Mouse (Mus musculus) kidney, embryonic 14.5 days (tissue): ENCODE results near the gene Ttll6. TPM values are rescaled to one million over a fixed set of nuclear protein-coding genes. Genes with fewer than 3 reads are reported as not detected.
"Not testable (repeated sequence)": the region's sequence is repeated elsewhere in the genome, so short reads cannot be mapped to it uniquely, and the experiment has no call there.

Source experiments
- ATAC-seq: fragments of 200-750 bp; cut with Nextera tagmentation; 2 replicates; pipeline ENCODE4 v1.8.0; 2017; ENCODE audit warnings: moderate number of reproducible peaks, mild to moderate bottlenecking, moderate TSS enrichment, moderate library complexity; ENCODE audit not compliant: low FRiP score, low TSS enrichment
- H3K27ac ChIP-seq: fragments of 300-500 bp; sonication (generic); 2 replicates; pipeline ENCODE4 v1.5.1; 2014; ENCODE audit warnings: low read depth, mild to moderate bottlenecking, low read length, moderate library complexity, mixed read lengths
- H3K27me3 ChIP-seq: fragments of 300-500 bp; sonication (generic); 2 replicates; pipeline ENCODE4 v1.6.1; 2014; ENCODE audit warnings: mild to moderate bottlenecking, low read length; ENCODE audit not compliant: control insufficient read depth, insufficient read depth
- H3K36me3 ChIP-seq: fragments of 300-500 bp; sonication (generic); 2 replicates; pipeline ENCODE4 v1.6.1; 2014; ENCODE audit warnings: low read length, mixed read lengths; ENCODE audit not compliant: control insufficient read depth, insufficient read depth
- H3K4me1 ChIP-seq: fragments of 300-500 bp; sonication (generic); 2 replicates; pipeline ENCODE4 v1.6.1; 2014; ENCODE audit warnings: low read length, mixed read lengths; ENCODE audit not compliant: control insufficient read depth, insufficient read depth
- H3K4me2 ChIP-seq: fragments of 300-500 bp; sonication (generic); replicated peaks from 2 replicates; pipeline ENCODE4 v1.6.1; 2014; ENCODE audit warnings: low read depth, mild to moderate bottlenecking, low read length
- H3K4me3 ChIP-seq: fragments of 300-500 bp; sonication (generic); 2 replicates; pipeline ENCODE4 v1.5.1; 2014; ENCODE audit warnings: mild to moderate bottlenecking, low read length
- H3K9ac ChIP-seq: fragments of 300-500 bp; sonication (generic); 2 replicates; pipeline ENCODE4 v1.6.1; 2014; ENCODE audit warnings: low read depth, mild to moderate bottlenecking, low read length, moderate library complexity
- H3K9me3 ChIP-seq: fragments of 300-500 bp; sonication (generic); 2 replicates; pipeline ENCODE4 v1.6.1; 2016; ENCODE audit warnings: low read length; ENCODE audit not compliant: control insufficient read depth
- WGBS: fragments of 180-500 bp; shearing (Covaris S2); extraction: QIAGEN DNeasy Blood & Tissue Kit; methylation state at CpG from one replicate; pipeline ENCODE4 v1.1.7; 2014; 5-methylcytosine and 5-hydroxymethylcytosine counted together
- polyA plus RNA-seq: library from polyadenylated mRNA; unstranded; fragments of >200 nt; fragmentation: Nextera tagmentation; extraction: Ambion mirVana; gene quantifications from 2 replicates; pipeline ENCODE4 v1.2.1, GENCODE M21; 2014

The Ttll6 gene
- polyA plus RNA-seq, 1 experiment from 2014 or later, result not detected

DNA sequence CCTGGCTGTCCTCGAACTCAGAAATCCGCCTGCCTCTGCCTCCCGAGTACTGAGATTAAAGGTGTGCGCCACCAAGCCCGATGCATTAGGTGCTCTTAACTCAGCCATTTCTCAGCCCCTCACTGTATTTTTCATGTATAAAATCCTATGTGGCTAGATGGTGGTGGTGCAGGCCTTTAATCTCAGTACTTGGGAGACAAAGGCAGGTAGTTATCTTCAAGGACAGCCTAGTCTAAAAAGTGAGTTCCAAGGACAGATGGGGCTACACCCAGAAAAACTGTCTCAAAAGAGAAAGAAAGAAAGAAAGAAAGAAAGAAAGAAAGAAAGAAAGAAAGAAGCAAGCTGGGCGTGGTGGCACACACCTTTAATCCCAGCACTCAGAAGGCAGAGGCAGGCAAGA, 18.2 kb upstream of the Ttll6 start:
- WGBS, result 91% methylated on average over 6 of the region's 6 CpGs
- no peaks in the 10 kb centered on the region for H3K27me3 ChIP-seq
- no peak overlapping the region for H3K4me3 ChIP-seq
- no peak overlapping the region for H3K27ac ChIP-seq
- H3K9ac ChIP-seq, result no peak overlapping the region
- no peak for ATAC-seq
- no peaks in the 10 kb centered on the region for H3K36me3 ChIP-seq
- H3K4me1 ChIP-seq, result no peaks in the 10 kb centered on the region
- H3K9me3 ChIP-seq, result no peaks in the 10 kb centered on the region
- H3K4me2 ChIP-seq, result no peak overlapping the region

DNA sequence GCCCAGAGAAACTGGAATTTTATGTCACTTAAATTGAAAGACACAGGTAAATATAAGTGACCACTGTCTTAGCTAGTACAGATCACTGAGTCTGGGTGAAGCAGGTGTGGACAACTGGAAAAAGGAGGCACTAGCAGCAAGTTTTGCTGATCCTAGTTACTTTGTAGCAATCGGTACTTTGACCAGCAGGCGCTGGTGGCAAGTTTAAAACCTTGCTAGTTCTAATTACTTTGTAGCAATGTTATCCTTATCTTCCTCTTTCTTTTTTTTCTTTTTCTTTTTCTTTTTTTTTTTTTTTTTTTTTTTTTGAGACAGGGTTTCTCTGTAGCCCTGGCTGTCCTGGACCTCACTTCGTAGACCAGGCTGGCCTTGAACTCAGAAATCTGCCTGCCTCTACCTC, 17.5 kb upstream of the Ttll6 start:
- Histone ChIP-seq H3K4me2 (no peak overlapping the region), H3K36me3 (no peaks in the 10 kb centered on the region), H3K4me3 (no peak overlapping the region), H3K9me3 (no peaks in the 10 kb centered on the region), H3K27ac (no peak overlapping the region), H3K4me1 (no peaks in the 10 kb centered on the region), H3K27me3 (no peaks in the 10 kb centered on the region), H3K9ac (no peak overlapping the region)
- 88% methylated on average over 3 of the region's 3 CpGs for WGBS
- no peak for ATAC-seq

DNA sequence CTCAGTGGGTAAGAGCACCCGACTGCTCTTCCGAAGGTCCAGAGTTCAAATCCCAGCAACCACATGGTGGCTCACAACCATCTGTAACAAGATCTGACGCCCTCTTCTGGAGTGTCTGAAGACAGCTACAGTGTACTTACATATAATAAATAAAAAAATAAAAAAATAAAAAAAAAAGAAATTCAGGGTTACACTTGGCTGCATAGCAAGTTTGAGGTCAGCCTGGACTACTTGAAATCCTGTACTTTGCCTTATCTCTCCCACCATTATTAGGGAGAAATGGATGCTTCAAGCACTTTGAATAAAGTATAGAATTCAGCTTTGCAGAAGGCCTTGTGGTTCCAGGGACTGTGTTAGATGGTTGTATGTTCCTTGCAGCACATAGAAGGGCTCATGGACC, 16.7 kb upstream of the Ttll6 start:
- not testable (repeated sequence) for H3K36me3 ChIP-seq, H3K4me3 ChIP-seq, H3K27ac ChIP-seq, ATAC-seq, H3K9me3 ChIP-seq, H3K9ac ChIP-seq, H3K4me1 ChIP-seq, H3K4me2 ChIP-seq, H3K27me3 ChIP-seq
- 81% methylated on average over 3 of the region's 3 CpGs for WGBS

DNA sequence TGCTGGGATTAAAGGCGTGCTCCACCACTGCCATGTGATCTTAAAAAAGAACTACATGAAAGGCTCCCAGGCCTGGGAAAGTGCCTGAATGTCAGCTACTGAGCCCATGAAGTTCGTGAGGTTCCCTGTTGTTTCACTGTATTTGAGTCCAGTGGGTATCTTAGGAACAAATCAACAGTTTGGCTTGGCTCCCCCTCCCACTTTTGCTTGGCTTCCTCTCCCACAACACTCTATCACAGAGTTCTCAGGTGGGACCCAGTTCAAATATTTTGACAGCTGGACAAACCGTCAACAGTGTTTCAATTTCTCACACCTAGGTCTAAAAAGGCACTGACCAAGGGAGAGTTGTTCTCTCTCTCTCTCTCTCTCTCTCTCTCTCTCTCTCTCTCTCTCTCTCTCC, 14.2 kb upstream of the Ttll6 start:
- Histone ChIP-seq H3K27ac (no peak overlapping the region), H3K27me3 (peaks cover 17% of the 10 kb centered on the region; the same call in 1 of the 2 replicates), H3K9ac (no peak overlapping the region), H3K4me1 (no peaks in the 10 kb centered on the region), H3K4me3 (no peak overlapping the region), H3K36me3 (no peaks in the 10 kb centered on the region), H3K9me3 (no peaks in the 10 kb centered on the region), H3K4me2 (no peak overlapping the region)
- WGBS, result 64% methylated on average over 3 of the region's 3 CpGs
- ATAC-seq, result no peak

DNA sequence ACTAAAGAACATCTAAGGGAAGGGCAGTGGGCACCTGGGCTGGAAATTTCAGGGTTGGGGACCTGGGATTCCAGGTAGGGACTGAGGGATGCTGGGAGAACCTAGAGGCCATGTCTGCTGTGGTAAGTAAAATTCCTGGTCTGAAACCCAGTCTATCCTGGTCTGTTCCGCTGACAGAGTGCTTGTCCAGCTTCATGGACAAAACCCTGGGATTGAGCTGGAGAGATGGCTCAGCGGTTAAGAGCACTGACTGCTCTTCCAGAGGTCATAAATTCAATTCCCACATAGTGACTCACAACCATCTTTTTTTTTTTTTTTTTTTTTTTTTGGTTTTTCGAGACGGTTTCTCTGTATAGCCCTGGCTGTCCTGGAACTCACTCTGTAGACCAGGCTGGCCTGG, 10.8 kb upstream of the Ttll6 start:
- WGBS, result 78% methylated on average over 4 of the region's 4 CpGs
- not testable (repeated sequence) for H3K9ac ChIP-seq, H3K36me3 ChIP-seq, H3K4me2 ChIP-seq, H3K4me3 ChIP-seq, H3K9me3 ChIP-seq, H3K4me1 ChIP-seq, ATAC-seq, H3K27ac ChIP-seq
- H3K27me3 ChIP-seq, result peaks cover 37% of the 10 kb centered on the region

DNA sequence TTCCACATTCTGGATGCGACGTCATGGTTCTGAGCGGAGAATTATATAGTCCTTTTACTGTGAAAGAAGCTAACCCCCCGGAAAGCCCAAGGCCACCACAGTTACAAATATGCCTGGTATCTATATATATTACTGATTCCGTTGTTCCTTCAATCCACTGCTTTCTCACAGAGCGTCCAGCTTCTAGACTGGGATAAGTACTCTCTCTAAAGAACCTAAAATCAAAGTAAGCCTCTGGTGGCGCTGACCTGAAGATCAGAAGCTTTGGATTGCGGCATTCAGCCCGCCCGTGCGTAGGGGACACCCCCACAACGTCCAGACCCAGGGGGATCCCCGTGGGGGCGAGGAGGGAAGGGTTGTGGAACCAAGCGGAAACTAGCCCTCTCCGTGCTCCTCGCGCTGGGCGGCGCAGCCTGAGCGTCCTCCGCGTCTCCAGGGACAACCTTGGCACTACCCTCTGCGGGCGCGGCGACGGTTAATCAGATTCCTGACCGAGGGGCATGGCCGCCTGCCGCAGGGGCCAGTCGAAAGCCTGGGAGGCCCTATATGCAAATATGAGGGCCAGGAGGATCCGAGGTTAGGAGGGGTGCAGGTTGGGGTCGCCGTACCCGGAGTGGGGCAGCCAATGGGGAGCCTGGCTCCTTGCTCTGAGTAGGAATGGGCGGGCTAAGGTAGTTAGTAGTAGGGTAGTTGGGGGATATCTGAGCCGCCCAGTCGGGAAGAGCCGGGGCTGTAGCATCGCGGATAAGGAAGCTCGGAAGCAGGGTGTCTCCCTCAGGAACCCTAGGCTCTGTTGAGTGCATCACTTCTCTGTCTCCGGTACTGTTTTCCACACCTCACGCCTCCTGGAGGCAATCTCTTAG, 9.3 kb upstream of the Ttll6 start:
- Histone ChIP-seq H3K9me3 (no peaks in the 10 kb centered on the region), H3K9ac (peak overlapping the region; percentile 38; the same call in 1 of the 2 replicates), H3K4me1 (no peaks in the 10 kb centered on the region), H3K36me3 (no peaks in the 10 kb centered on the region), H3K4me3 (peak overlapping the region; percentile 34), H3K27ac (no peak overlapping the region), H3K4me2 (peak overlapping the region; percentile 73), H3K27me3 (peaks cover 37% of the 10 kb centered on the region)
- ATAC-seq, result peak; percentile 68
- 2% methylated on average over 45 of the region's 45 CpGs for WGBS

DNA sequence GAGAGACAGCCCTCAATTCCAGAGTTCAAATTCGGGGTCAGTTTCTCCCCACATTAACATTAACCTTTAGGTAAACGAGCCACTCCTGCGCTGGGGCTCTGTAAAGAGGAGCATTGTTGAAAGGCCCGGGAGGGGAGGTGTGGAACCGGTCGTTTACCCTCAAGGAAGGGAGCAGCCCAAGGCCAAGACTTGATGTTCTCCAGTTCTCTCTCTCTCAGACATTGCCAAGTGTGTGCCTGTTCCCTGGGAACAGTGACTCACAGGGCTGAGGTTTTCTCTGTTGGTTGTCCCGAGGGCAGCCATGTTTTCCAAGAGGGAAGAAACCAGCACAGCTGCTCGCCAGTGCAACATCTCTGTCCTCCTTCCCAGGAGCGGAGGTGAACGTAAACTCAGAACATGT, 3.0 kb upstream of the Ttll6 start:
- H3K9me3 ChIP-seq, result no peaks in the 10 kb centered on the region
- H3K4me3 ChIP-seq, result no peak overlapping the region
- no peak overlapping the region for H3K4me2 ChIP-seq
- H3K36me3 ChIP-seq, result no peaks in the 10 kb centered on the region
- H3K9ac ChIP-seq, result no peak overlapping the region
- no peak for ATAC-seq
- H3K27ac ChIP-seq, result no peak overlapping the region
- H3K4me1 ChIP-seq, result no peaks in the 10 kb centered on the region
- peaks cover 14% of the 10 kb centered on the region for H3K27me3 ChIP-seq
- 50% methylated on average over 10 of the region's 10 CpGs for WGBS

DNA sequence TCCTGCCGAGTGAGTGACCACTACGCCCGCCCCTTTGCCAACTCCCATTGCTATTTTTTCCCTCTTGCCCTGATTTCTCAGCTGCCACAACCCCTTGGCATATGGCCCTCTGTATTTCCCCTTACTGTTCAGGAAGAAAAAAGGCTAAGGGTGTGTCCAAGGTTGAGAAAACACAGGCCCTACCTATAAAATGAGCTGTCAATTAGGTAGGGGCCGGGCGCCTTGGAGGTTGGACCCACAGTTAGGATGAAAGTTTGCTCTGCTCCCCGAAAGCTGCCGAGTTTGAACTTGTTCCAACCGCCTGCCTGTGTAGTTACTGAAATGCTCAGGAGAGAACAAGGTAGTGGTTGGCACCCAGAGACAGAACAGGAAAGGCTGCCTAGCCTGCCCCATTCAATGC, 2.3 kb downstream of the Ttll6 start:
- no peak for ATAC-seq
- 88% methylated on average over 8 of the region's 8 CpGs for WGBS
- H3K4me1 ChIP-seq, result no peaks in the 10 kb centered on the region

DNA sequence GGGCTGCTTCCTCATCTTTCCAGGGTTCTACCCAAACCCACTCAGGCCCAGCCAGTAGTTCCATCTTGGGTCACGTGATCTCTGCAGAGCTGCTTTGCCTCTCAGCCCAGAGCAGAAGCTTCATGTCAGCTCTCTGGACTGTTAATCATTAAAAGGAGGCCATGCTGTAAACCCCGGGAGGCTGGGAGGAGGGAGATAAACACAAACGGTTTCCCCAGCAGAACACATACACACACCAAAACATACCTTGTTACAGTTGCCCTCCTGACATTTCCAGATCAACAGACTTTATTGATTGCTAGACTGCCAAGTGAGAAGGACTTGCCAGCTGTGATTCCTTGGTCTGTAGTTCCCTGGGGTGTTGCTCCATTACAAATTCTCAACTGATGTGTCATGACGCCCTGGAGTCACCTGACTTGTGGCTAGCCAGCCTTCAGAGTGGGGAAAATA, 7.2 kb downstream of the Ttll6 start:
- 7% methylated on average over 4 of the region's 4 CpGs for WGBS
- H3K4me3 ChIP-seq, result no peak overlapping the region
- 0 out of 2 replicates have a peak, but pooled peaks cover 4% of the 10 kb centered on the region for H3K4me1 ChIP-seq
- ATAC-seq, result peak; percentile 79
- H3K36me3 ChIP-seq, result no peaks in the 10 kb centered on the region
- no peak overlapping the region for H3K9ac ChIP-seq
- H3K4me2 ChIP-seq, result no peak overlapping the region
- no peaks in the 10 kb centered on the region for H3K9me3 ChIP-seq
- H3K27me3 ChIP-seq, result no peaks in the 10 kb centered on the region
- no peak overlapping the region for H3K27ac ChIP-seq

More for the DNA sequence above, 2.3 kb downstream of the Ttll6 start:
- Histone ChIP-seq H3K36me3 (no peaks in the 10 kb centered on the region), H3K9ac (no peak overlapping the region), H3K27me3 (peaks cover 4% of the 10 kb centered on the region; the same call in 1 of the 2 replicates), H3K4me3 (no peak overlapping the region), H3K27ac (no peak overlapping the region), H3K4me2 (no peak overlapping the region), H3K9me3 (no peaks in the 10 kb centered on the region)
